Mouse (Mus musculus) MEL (cell line): ENCODE measurements around the gene Ninl. TPM values are rescaled to one million over a fixed set of nuclear protein-coding genes. Genes with fewer than 3 reads are reported as not detected.

ENCODE experiments used
- DNase-seq: peaks from one replicate; pipeline ENCODE4 v3.0.0; 2011; ENCODE audit warnings: low read depth, low spot score
- H3K27ac ChIP-seq: 2 replicates; pipeline ENCODE4 v1.5.1; 2012; ENCODE audit warnings: low read depth, mild to moderate bottlenecking, control low read depth, low read length, moderate library complexity; ENCODE audit not compliant: control insufficient read depth
- H3K27me3 ChIP-seq, 2 experiments: fragments of 150-350 bp in 1 of 2; sonication (generic) in 1 of 2; 2 replicates each; pipeline ENCODE4 v1.6.1; 2012; ENCODE audit warnings: low read length in 2 of 2, mild to moderate bottlenecking in 2 of 2, improper control_type of control experiment in 1 of 2, moderate library complexity in 1 of 2; ENCODE audit not compliant: insufficient read depth in 2 of 2, control insufficient read depth in 1 of 2
- H3K36me3 ChIP-seq, 2 experiments: 2 replicates each; pipeline ENCODE4 v1.6.1; 2012 to 2014; ENCODE audit warnings: low read length in 2 of 2, improper control_type of control experiment in 1 of 2, inconsistent platforms in 1 of 2, mild to moderate bottlenecking in 1 of 2; ENCODE audit not compliant: insufficient read depth in 2 of 2, control insufficient read depth in 1 of 2
- H3K4me1 ChIP-seq, 2 experiments: fragments of 150-350 bp in 1 of 2; sonication (generic) in 1 of 2; 2 replicates each; pipeline ENCODE4 v1.6.1; 2012; ENCODE audit warnings: low read length in 2 of 2, improper control_type of control experiment in 1 of 2, mild to moderate bottlenecking in 1 of 2; ENCODE audit not compliant: insufficient read depth in 2 of 2, control insufficient read depth in 1 of 2
- H3K4me3 ChIP-seq, 2 experiments: fragments of 150-350 bp in 1 of 2; sonication (generic) in 1 of 2; 2 replicates each; pipeline ENCODE4 v1.5.1; 2012; ENCODE audit warnings: low read depth in 2 of 2, low read length in 2 of 2, mild to moderate bottlenecking in 2 of 2, moderate library complexity in 2 of 2, control low read depth in 1 of 2, improper control_type of control experiment in 1 of 2; ENCODE audit not compliant: control insufficient read depth in 1 of 2, insufficient read depth in 1 of 2
- H3K79me2 ChIP-seq: 2 replicates; pipeline ENCODE4 v1.6.1; 2012; ENCODE audit warnings: mild to moderate bottlenecking, low read length, moderate library complexity; ENCODE audit not compliant: control insufficient read depth, poor library complexity, insufficient read depth
- H3K9ac ChIP-seq: 2 replicates; pipeline ENCODE4 v1.6.1; 2012; ENCODE audit warnings: low read depth, mild to moderate bottlenecking, control low read depth, low read length, moderate library complexity; ENCODE audit not compliant: control insufficient read depth, poor library complexity, severe bottlenecking
- H3K9me3 ChIP-seq: fragments of 150-350 bp; sonication (generic); replicated peaks from 2 replicates; pipeline ENCODE4 v1.6.1; 2012; ENCODE audit warnings: mild to moderate bottlenecking, low read length, improper control_type of control experiment, moderate library complexity; ENCODE audit not compliant: insufficient read depth
- CHD1 ChIP-seq: IDR thresholded peaks from 2 replicates; pipeline ENCODE4 v1.6.1; 2012; ENCODE audit warnings: low read depth, mild to moderate bottlenecking, inconsistent platforms, low read length, improper control_type of control experiment
- CHD2 ChIP-seq: IDR thresholded peaks from 2 replicates; pipeline ENCODE4 v1.6.1; 2011; ENCODE audit warnings: low read length, improper control_type of control experiment
- E2F4 ChIP-seq: IDR thresholded peaks from 2 replicates; pipeline ENCODE4 v1.6.1; 2011; ENCODE audit warnings: low read depth, low read length, improper control_type of control experiment, borderline replicate concordance
- ELF1 ChIP-seq: IDR thresholded peaks from 2 replicates; pipeline ENCODE4 v1.6.1; 2014; ENCODE audit warnings: low read depth, mild to moderate bottlenecking, inconsistent platforms, low read length, improper control_type of control experiment, moderate library complexity
- EP300 ChIP-seq, 2 experiments: IDR thresholded peaks; 2 replicates each; pipeline ENCODE4 v1.6.1; 2011; ENCODE audit warnings: improper control_type of control experiment in 2 of 2, low read length in 2 of 2, low read depth in 1 of 2, mild to moderate bottlenecking in 1 of 2
- GABPA ChIP-seq: IDR thresholded peaks from 2 replicates; pipeline ENCODE4 v1.6.1; 2012; ENCODE audit warnings: low read depth, mild to moderate bottlenecking, inconsistent platforms, low read length, improper control_type of control experiment, moderate library complexity
- GATA1 ChIP-seq: IDR thresholded peaks from 2 replicates; pipeline ENCODE4 v1.6.1; 2011; ENCODE audit warnings: low read depth, low read length, improper control_type of control experiment
- HCFC1 ChIP-seq: IDR thresholded peaks from 2 replicates; pipeline ENCODE4 v1.6.1; 2012; ENCODE audit warnings: low read depth, mild to moderate bottlenecking, inconsistent platforms, low read length, improper control_type of control experiment, moderate library complexity
- JUND ChIP-seq: IDR thresholded peaks from 2 replicates; pipeline ENCODE4 v1.6.1; 2011; ENCODE audit warnings: low read depth, mild to moderate bottlenecking, improper control_type of control experiment, low read length
- KAT2A ChIP-seq: conservative IDR thresholded peaks from 2 replicates; pipeline ENCODE4 v1.6.1; 2012; ENCODE audit warnings: low read depth, low read length, improper control_type of control experiment, inconsistent platforms
- MAFK ChIP-seq: IDR thresholded peaks from 2 replicates; pipeline ENCODE4 v1.6.1; 2011; ENCODE audit warnings: low read depth, mild to moderate bottlenecking, low read length, improper control_type of control experiment, borderline replicate concordance
- MYC ChIP-seq: IDR thresholded peaks from 2 replicates; pipeline ENCODE4 v1.6.1; 2011; ENCODE audit warnings: low read depth, mild to moderate bottlenecking, low read length, improper control_type of control experiment, moderate library complexity
- POLR2A ChIP-seq, 2 experiments: IDR thresholded peaks; 2 replicates each; pipeline ENCODE4 v1.6.1; 2011 to 2012; ENCODE audit warnings: low read length in 2 of 2, mild to moderate bottlenecking in 2 of 2, control low read depth in 1 of 2, improper control_type of control experiment in 1 of 2, low read depth in 1 of 2, moderate library complexity in 1 of 2; ENCODE audit not compliant: control insufficient read depth in 1 of 2, insufficient read depth in 1 of 2, poor library complexity in 1 of 2
- POLR2AphosphoS2 ChIP-seq: IDR thresholded peaks from 2 replicates; pipeline ENCODE4 v1.6.1; 2011; ENCODE audit warnings: low read length, improper control_type of control experiment
- POLR2AphosphoS5 ChIP-seq: IDR thresholded peaks from 2 replicates; pipeline ENCODE4 v1.6.1; 2012; ENCODE audit warnings: low read depth, borderline replicate concordance, mild to moderate bottlenecking, inconsistent platforms, low read length, moderate library complexity, mixed read lengths
- RCOR1 ChIP-seq: IDR thresholded peaks from 2 replicates; pipeline ENCODE4 v1.6.1; 2012; ENCODE audit warnings: low read depth, mild to moderate bottlenecking, inconsistent platforms, low read length, improper control_type of control experiment
- SIN3A ChIP-seq: IDR thresholded peaks from 2 replicates; pipeline ENCODE4 v1.6.1; 2012; ENCODE audit warnings: low read length, improper control_type of control experiment, inconsistent platforms
- TBP ChIP-seq: IDR thresholded peaks from 2 replicates; pipeline ENCODE4 v1.8.0; 2011; ENCODE audit warnings: low read depth, low read length, improper control_type of control experiment
- TCF12 ChIP-seq: IDR thresholded peaks from 2 replicates; pipeline ENCODE4 v1.6.1; 2014; ENCODE audit warnings: low read depth, mild to moderate bottlenecking, inconsistent platforms, low read length, improper control_type of control experiment, moderate library complexity
- UBTF ChIP-seq: IDR thresholded peaks from 2 replicates; pipeline ENCODE4 v1.6.1; 2012; ENCODE audit warnings: low read depth, mild to moderate bottlenecking, inconsistent platforms, low read length, improper control_type of control experiment, moderate library complexity, borderline replicate concordance; ENCODE audit not compliant: insufficient read depth
- ZC3H11A ChIP-seq: IDR thresholded peaks from 2 replicates; pipeline ENCODE4 v1.6.1; 2012; ENCODE audit warnings: low read depth, mild to moderate bottlenecking, inconsistent platforms, low read length, improper control_type of control experiment
- ZNF384 ChIP-seq: IDR thresholded peaks from 2 replicates; pipeline ENCODE4 v1.6.1; 2012; ENCODE audit warnings: low read depth, mild to moderate bottlenecking, inconsistent platforms, low read length, improper control_type of control experiment
- polyA plus RNA-seq, 2 experiments: library from polyadenylated mRNA; stranded (reverse) in 1 of 2; unstranded in 1 of 2; fragments of >175 nt in 1 of 2; fragments of >200 nt in 1 of 2; gene quantifications; 2 replicates each; pipeline versions ENCODE4 v1.2.1 to v1.2.4; 2012; ENCODE audit warnings: low replicate concordance in 2 of 2, low read depth in 1 of 2; ENCODE audit not compliant: insufficient read length in 2 of 2, insufficient read depth in 1 of 2, missing spikeins in 1 of 2
- total RNA-seq: library from RNA; depleted of rRNA; stranded (reverse); fragments of 300-350 nt; gene quantifications from 2 replicates; pipeline ENCODE4 v1.2.3, GENCODE M21; 2012

Gene Ninl
- total and polyA plus RNA-seq, 3 experiments: 9.8 to 16.8 TPM; not detected in 1

GRCm38 (mm10) chr2:150922165-150922564 lies 117.0 kb downstream of the Ninl start:
- Histone ChIP-seq H3K4me1 (no peaks in the 10 kb centered on the region), H3K9me3 (no peaks in the 10 kb centered on the region), H3K27me3 (no peaks in the 10 kb centered on the region), H3K79me2 (no peaks in the 10 kb centered on the region), H3K27ac (no peak overlapping the region), H3K36me3 (peaks cover 0 to 11% of the 10 kb centered on the region in 2 experiments; a peak in 2 of 4 replicates), H3K9ac (no peak overlapping the region), H3K4me3 (no peak overlapping the region)
- no peak for DNase-seq
- TF ChIP-seq ZNF384 (no peak), E2F4 (no peak), UBTF (no peak), POLR2AphosphoS2 (no peak), POLR2A (IDR thresholded peaks at IDR 0.05; ENCODE audit: control insufficient read depth in 1 of 2, insufficient read depth in 1 of 2, low read depth in 1 of 2, low read length in 2 of 2, poor library complexity in 1 of 2) (no peak), TBP (no peak), HCFC1 (no peak), MAFK (no peak), TCF12 (no peak)

GRCm38 (mm10) chr2:150921697-150922096 lies 117.5 kb downstream of the Ninl start:
- Histone ChIP-seq H3K27ac (no peak overlapping the region), H3K4me1 (no peaks in the 10 kb centered on the region), H3K4me3 (no peak overlapping the region), H3K9ac (no peak overlapping the region), H3K27me3 (no peaks in the 10 kb centered on the region), H3K9me3 (no peaks in the 10 kb centered on the region), H3K79me2 (no peaks in the 10 kb centered on the region), H3K36me3 (peaks cover 0 to 13% of the 10 kb centered on the region in 2 experiments; a peak in 2 of 4 replicates)
- no peak for DNase-seq
- TF ChIP-seq EP300 (IDR thresholded peaks at IDR 0.05; ENCODE audit: low read depth in 1 of 2, low read length in 2 of 2) (no peak), MAFK (no peak), POLR2A (IDR thresholded peaks at IDR 0.05; ENCODE audit: control insufficient read depth in 1 of 2, insufficient read depth in 1 of 2, low read depth in 1 of 2, low read length in 2 of 2, poor library complexity in 1 of 2) (no peak), TCF12 (no peak), GABPA (no peak), POLR2AphosphoS2 (no peak), CHD2 (no peak), ZC3H11A (no peak), SIN3A (no peak), POLR2AphosphoS5 (no peak), RCOR1 (no peak), ELF1 (no peak), GATA1 (no peak), JUND (no peak), MYC (no peak), CHD1 (no peak), KAT2A (no peak), TBP (no peak)
